Mouse (Mus musculus): Measurements from ENCODE around the gene Alb.

Alb gene

GRCm38 (mm10) chr5:90494308-90494707, 33.6 kb downstream of the Alb start:
- no peak for DNase-seq (ENCODE audit: low spot score)

DNA sequence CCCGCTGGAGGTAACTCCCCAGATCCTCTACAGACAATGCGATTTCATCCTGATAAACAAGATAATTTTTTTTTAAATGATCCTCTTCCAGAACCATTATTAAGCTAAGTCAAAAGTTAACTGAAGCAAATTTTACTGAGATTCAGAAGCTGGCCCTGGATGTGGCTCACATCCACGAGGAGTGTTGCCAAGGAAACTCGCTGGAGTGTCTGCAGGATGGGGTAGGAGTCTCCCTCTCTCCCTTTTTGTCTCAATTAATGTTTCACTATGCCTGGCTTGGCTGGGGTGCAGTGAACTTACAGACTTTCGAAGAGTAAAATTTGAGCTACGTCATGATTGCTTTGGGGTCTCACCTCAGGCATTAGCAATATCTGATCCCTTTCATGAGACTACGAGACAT, 38.8 kb downstream of the Alb start:
- DNase-seq (ENCODE audit: low spot score), result no peak

GRCm38 (mm10) chr5:90500714-90501113, 40.0 kb downstream of the Alb start:
- DNase-seq (ENCODE audit: low spot score), result peak; percentile 43

- no peak for DNase-seq (ENCODE audit: low spot score)
Measured at GRCm38 (mm10) chr5:90501752-90502151, 41.1 kb downstream of the Alb start.

- no peak for DNase-seq (ENCODE audit: low spot score)
Measured at GRCm38 (mm10) chr5:90504742-90505141, 44.0 kb downstream of the Alb start.

DNA sequence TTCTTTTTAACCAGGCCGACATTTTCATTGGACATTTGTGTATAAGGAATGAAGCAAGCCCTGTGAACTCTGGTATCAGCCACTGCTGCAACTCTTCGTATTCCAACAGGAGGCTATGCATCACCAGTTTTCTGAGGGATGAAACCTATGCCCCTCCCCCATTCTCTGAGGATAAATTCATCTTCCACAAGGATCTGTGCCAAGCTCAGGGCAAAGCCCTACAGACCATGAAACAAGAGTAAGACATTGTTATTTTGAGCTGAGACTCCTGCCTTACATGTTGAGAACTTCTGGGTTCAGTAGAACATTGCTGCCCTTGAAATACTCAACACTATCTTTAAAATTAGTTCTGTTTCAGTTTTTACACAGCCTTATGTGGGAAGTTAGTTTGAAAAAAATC, 45.8 kb downstream of the Alb start:
- DNase-seq (ENCODE audit: low spot score), result no peak

DNA sequence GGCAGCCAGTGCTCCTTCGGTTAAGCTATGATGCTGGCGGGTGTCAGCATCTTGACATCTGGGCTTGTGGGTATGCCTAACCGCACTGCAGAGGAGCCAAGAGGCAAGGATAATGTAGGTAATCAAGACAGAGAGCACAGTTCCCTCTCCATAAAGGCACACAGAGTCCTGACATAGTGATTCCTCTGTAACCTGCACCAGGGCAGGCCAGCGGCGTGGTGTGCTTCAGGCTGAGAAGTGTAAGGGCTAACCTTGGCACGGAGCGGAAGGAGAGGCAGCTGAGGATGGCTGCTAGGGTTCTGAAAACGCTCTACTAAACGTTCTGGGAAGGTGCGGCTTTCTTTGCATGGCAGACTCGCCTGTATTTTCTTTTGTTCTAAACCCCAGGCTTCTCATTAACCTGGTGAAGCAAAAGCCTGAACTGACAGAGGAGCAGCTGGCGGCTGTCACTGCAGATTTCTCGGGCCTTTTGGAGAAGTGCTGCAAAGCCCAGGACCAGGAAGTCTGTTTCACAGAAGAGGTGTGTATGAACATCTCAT, 46.8 kb downstream of the Alb start:
- DNase-seq (ENCODE audit: low spot score), result no peak

DNA sequence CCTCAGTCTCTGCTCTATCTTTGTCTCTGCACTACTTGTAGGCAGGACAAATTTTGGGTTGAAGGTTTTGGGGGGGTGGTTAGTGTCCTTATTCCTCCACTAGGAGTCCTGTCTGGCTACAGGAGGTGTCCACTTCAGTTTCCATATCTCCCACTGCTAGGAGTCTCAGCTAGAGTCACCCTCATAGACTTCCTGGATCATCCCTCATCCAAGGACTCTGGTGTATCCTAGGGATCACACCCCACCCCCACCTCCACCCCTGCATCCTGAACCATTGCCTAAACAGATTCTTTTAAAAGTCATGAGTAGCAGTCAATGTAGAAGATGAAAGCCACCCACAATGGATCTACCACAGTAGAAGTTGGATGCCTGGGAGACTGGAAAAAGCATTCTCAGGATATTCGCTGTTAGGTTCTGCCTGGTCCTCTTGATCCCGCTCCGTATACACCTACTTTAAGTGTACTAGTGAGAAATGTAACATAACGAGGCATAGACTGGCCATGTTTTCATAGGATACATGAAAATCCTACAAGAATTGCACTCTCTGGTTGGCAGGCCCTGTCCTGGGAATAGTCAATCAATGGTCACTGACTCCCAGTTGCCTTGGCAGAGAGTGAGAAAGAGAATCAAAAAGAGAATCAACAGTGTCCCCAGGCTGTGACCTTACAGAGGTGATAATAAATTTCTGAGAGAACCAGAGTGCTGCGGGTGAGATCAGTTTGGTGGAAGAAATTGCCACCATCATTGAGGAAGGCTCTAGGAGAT, 49.3 kb downstream of the Alb start:
- DNase-seq (ENCODE audit: low spot score), result no peak

- no peak for DNase-seq (ENCODE audit: low spot score)
Measured at GRCm38 (mm10) chr5:90512288-90512955, 51.7 kb downstream of the Alb start.

GRCm38 (mm10) chr5:90515561-90515960, 54.9 kb downstream of the Alb start:
- DNase-seq (ENCODE audit: low spot score), result no peak

- no peak for DNase-seq (ENCODE audit: low spot score)
Measured at GRCm38 (mm10) chr5:90518356-90519100, 57.8 kb downstream of the Alb start, which contains the start of gene Afm. Afm (plus strand) TSS chr5:90518932.
